Mouse (Mus musculus) kidney, embryonic 14.5 days (tissue): Measurements from ENCODE around the gene Gosr2. TPM values are rescaled to one million over a fixed set of nuclear protein-coding genes. Genes with fewer than 3 reads are reported as not detected.

Source experiments
- ATAC-seq: fragments of 200-750 bp; cut with Nextera tagmentation; 2 replicates; pipeline ENCODE4 v1.8.0; 2017; ENCODE audit warnings: moderate number of reproducible peaks, mild to moderate bottlenecking, moderate TSS enrichment, moderate library complexity; ENCODE audit not compliant: low FRiP score, low TSS enrichment
- H3K27ac ChIP-seq: fragments of 300-500 bp; sonication (generic); 2 replicates; pipeline ENCODE4 v1.5.1; 2014; ENCODE audit warnings: low read depth, mild to moderate bottlenecking, low read length, moderate library complexity, mixed read lengths
- H3K27me3 ChIP-seq: fragments of 300-500 bp; sonication (generic); 2 replicates; pipeline ENCODE4 v1.6.1; 2014; ENCODE audit warnings: mild to moderate bottlenecking, low read length; ENCODE audit not compliant: control insufficient read depth, insufficient read depth
- H3K36me3 ChIP-seq: fragments of 300-500 bp; sonication (generic); 2 replicates; pipeline ENCODE4 v1.6.1; 2014; ENCODE audit warnings: low read length, mixed read lengths; ENCODE audit not compliant: control insufficient read depth, insufficient read depth
- H3K4me1 ChIP-seq: fragments of 300-500 bp; sonication (generic); 2 replicates; pipeline ENCODE4 v1.6.1; 2014; ENCODE audit warnings: low read length, mixed read lengths; ENCODE audit not compliant: control insufficient read depth, insufficient read depth
- H3K4me2 ChIP-seq: fragments of 300-500 bp; sonication (generic); replicated peaks from 2 replicates; pipeline ENCODE4 v1.6.1; 2014; ENCODE audit warnings: low read depth, mild to moderate bottlenecking, low read length
- H3K4me3 ChIP-seq: fragments of 300-500 bp; sonication (generic); 2 replicates; pipeline ENCODE4 v1.5.1; 2014; ENCODE audit warnings: mild to moderate bottlenecking, low read length
- H3K9ac ChIP-seq: fragments of 300-500 bp; sonication (generic); 2 replicates; pipeline ENCODE4 v1.6.1; 2014; ENCODE audit warnings: low read depth, mild to moderate bottlenecking, low read length, moderate library complexity
- H3K9me3 ChIP-seq: fragments of 300-500 bp; sonication (generic); 2 replicates; pipeline ENCODE4 v1.6.1; 2016; ENCODE audit warnings: low read length; ENCODE audit not compliant: control insufficient read depth
- WGBS: fragments of 180-500 bp; shearing (Covaris S2); extraction: QIAGEN DNeasy Blood & Tissue Kit; methylation state at CpG from one replicate; pipeline ENCODE4 v1.1.7; 2014; 5-methylcytosine and 5-hydroxymethylcytosine counted together
- polyA plus RNA-seq: library from polyadenylated mRNA; unstranded; fragments of >200 nt; fragmentation: Nextera tagmentation; extraction: Ambion mirVana; gene quantifications from 2 replicates; pipeline ENCODE4 v1.2.1, GENCODE M21; 2014

Gosr2 gene
- polyA plus RNA-seq, 1 experiment from 2014 or later = 82.7 TPM

DNA sequence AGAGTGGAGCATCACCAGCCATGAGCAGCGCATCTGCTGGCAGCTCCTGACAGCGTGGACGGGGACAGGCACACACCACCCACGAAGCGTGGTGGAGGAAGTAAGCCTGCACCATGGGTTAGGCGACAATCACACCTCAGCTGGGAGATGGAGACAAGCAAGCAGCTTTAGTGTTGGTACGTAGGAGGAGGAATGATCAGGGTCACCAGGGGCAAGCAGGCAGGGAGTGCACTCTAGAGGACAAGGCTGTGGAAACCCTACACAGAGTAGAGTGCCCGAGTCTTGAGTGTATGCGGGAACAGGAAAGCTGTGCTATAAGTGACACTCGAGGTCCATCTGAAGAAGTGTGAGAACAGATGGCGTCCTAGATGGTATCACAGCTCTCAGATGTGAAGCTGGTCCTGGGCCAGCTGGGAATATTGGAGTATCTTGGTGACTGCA, 26.7 kb upstream of the Gosr2 start:
- Histone ChIP-seq H3K4me1 (peaks cover 7% of the 10 kb centered on the region), H3K27me3 (peaks cover 2% of the 10 kb centered on the region; the same call in 1 of the 2 replicates), H3K9me3 (no peaks in the 10 kb centered on the region; the same call in 1 of the 2 replicates), H3K4me2 (no peak overlapping the region), H3K36me3 (no peaks in the 10 kb centered on the region), H3K27ac (no peak overlapping the region), H3K4me3 (no peak overlapping the region), H3K9ac (no peak overlapping the region)
- no peak for ATAC-seq
- WGBS = 62% methylated on average over 11 of the region's 11 CpGs

- WGBS = 11% methylated on average over 9 of the region's 9 CpGs
- H3K9me3 ChIP-seq = no peaks in the 10 kb centered on the region; the same call in 1 of the 2 replicates
- H3K27ac ChIP-seq = no peak overlapping the region; the same call in 1 of the 2 replicates
- peak; percentile 71 for ATAC-seq
- H3K4me2 ChIP-seq = peak overlapping the region; percentile 39
- H3K9ac ChIP-seq = peak overlapping the region; percentile 28; the same call in 1 of the 2 replicates
- no peaks in the 10 kb centered on the region for H3K36me3 ChIP-seq
- H3K27me3 ChIP-seq = no peaks in the 10 kb centered on the region
- peaks cover 7% of the 10 kb centered on the region for H3K4me1 ChIP-seq
- H3K4me3 ChIP-seq = peak overlapping the region; percentile 17; the same call in 1 of the 2 replicates
Measured at GRCm38 (mm10) chr11:103722040-103722481, 24.4 kb upstream of the Gosr2 start.

- Histone ChIP-seq H3K4me3 (peak overlapping the region; percentile 17; the same call in 1 of the 2 replicates), H3K9me3 (no peaks in the 10 kb centered on the region; the same call in 1 of the 2 replicates), H3K36me3 (no peaks in the 10 kb centered on the region), H3K4me1 (peaks cover 7% of the 10 kb centered on the region), H3K4me2 (peak overlapping the region; percentile 39), H3K27me3 (no peaks in the 10 kb centered on the region), H3K9ac (peak overlapping the region; percentile 28; the same call in 1 of the 2 replicates), H3K27ac (no peak overlapping the region)
- ATAC-seq = peak; percentile 45
- 17% methylated on average over 15 of the region's 15 CpGs for WGBS
Measured at GRCm38 (mm10) chr11:103721468-103722039, 23.9 kb upstream of the Gosr2 start.

GRCm38 (mm10) chr11:103719436-103719835, 21.7 kb upstream of the Gosr2 start:
- H3K27ac ChIP-seq = no peak overlapping the region
- peaks cover 7% of the 10 kb centered on the region for H3K4me1 ChIP-seq
- H3K9me3 ChIP-seq = no peaks in the 10 kb centered on the region
- no peak for ATAC-seq
- 84% methylated on average over 5 of the region's 5 CpGs for WGBS
- no peak overlapping the region for H3K4me3 ChIP-seq
- no peak overlapping the region for H3K4me2 ChIP-seq
- H3K9ac ChIP-seq = no peak overlapping the region
- no peaks in the 10 kb centered on the region for H3K27me3 ChIP-seq
- no peaks in the 10 kb centered on the region for H3K36me3 ChIP-seq

DNA sequence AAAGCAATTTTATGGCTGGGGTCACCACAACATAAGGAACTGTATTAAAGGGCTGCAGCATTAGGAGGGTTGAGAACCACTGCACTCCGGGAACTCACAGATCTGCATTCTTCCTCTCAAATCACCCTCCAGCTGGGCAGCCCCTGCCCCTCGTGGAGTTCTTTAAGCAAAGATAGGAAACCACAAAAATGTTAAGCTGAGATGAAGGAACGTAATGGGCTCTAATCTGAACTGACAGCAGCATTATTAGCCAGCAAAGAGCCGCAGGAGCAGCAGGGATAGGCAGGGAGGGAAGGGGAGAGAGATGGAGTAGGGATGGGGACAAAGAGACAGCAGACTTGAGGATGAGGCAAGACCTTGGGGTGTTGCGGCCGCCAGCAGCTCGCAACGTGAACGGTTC, 19.3 kb upstream of the Gosr2 start:
- H3K9ac ChIP-seq = no peak overlapping the region
- H3K9me3 ChIP-seq = no peaks in the 10 kb centered on the region
- H3K4me3 ChIP-seq = no peak overlapping the region
- H3K27ac ChIP-seq = no peak overlapping the region
- H3K4me2 ChIP-seq = no peak overlapping the region
- WGBS = 66% methylated on average over 9 of the region's 9 CpGs
- H3K4me1 ChIP-seq = peaks cover 10% of the 10 kb centered on the region; the same call in 1 of the 2 replicates
- no peaks in the 10 kb centered on the region for H3K36me3 ChIP-seq
- no peak for ATAC-seq
- no peaks in the 10 kb centered on the region for H3K27me3 ChIP-seq

DNA sequence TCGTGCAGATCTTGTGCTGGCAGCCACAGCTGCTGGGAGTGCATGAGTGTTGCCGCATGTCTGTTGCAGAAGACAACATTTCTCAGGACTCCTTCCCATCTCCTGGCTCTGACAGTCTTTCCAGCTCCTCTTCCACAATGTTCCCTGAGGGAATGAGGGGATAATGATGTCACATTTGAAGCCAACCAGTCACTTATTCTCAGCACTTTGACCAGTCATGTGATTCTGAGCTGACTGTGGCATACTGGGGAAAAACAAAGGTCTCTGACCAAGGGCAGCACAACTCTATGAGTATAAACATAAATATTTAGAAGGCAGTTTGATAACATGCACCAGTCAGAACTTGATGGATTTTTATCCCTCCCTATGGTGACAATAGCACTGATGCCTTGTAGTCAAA, 16.4 kb upstream of the Gosr2 start:
- 87% methylated on average over 2 of the region's 2 CpGs for WGBS
- no peaks in the 10 kb centered on the region for H3K36me3 ChIP-seq
- ATAC-seq = no peak
- no peak overlapping the region for H3K9ac ChIP-seq
- H3K27me3 ChIP-seq = no peaks in the 10 kb centered on the region
- H3K4me2 ChIP-seq = no peak overlapping the region
- H3K9me3 ChIP-seq = no peaks in the 10 kb centered on the region
- H3K4me3 ChIP-seq = no peak overlapping the region
- H3K27ac ChIP-seq = no peak overlapping the region
- 0 out of 2 replicates have a peak, but pooled peaks cover 4% of the 10 kb centered on the region for H3K4me1 ChIP-seq

DNA sequence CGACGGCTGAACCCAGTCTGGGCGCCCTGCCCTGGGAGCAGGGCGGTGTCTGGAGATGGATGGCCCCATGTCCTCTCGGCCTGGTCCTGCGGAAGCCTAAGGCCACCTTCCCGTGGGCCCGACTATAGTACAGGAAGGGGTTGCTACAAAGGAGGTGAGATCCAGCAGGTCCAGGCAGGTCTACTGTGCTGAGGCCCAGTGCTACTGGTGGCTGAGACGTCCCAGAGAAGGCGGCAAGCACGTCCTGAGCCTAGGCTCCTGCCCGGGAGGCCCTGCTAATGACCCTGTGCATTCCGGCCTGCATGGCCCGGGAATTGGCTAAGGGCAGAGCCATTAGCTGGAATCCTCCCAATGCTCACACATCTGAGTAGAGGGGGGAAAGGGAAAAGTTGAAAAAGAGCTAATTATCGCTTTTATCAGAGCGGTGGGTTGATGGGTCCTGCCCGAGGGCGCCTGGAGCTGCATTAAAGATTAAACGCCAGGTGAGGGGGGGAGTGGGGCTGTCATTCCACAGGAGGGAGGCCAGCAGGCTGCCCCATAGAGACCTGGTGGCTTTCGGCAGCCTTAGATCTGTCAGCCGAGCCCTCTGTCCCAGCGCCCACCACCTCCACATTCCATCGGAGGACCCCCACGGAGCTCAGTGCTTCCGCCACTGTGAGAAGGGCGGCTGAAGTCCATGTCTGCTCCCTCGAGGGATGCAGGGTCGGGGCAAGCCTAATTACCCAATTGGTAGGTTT, 14.3 kb upstream of the Gosr2 start:
- no peak overlapping the region for H3K9ac ChIP-seq
- peak overlapping the region; percentile 24; the same call in 1 of the 2 replicates for H3K27ac ChIP-seq
- peak; percentile 84 for ATAC-seq

GRCm38 (mm10) chr11:103709982-103710381, 12.3 kb upstream of the Gosr2 start:
- H3K27me3 ChIP-seq = no peaks in the 10 kb centered on the region
- H3K4me3 ChIP-seq = no peak overlapping the region
- no peak for ATAC-seq
- no peak overlapping the region for H3K9ac ChIP-seq
- 67% methylated on average over 1 of the region's 1 CpGs for WGBS
- no peak overlapping the region for H3K27ac ChIP-seq
- no peaks in the 10 kb centered on the region for H3K36me3 ChIP-seq
- no peaks in the 10 kb centered on the region for H3K9me3 ChIP-seq
- H3K4me2 ChIP-seq = no peak overlapping the region
- H3K4me1 ChIP-seq = 0 out of 2 replicates have a peak, but pooled peaks cover 4% of the 10 kb centered on the region

More for the DNA sequence above, 14.3 kb upstream of the Gosr2 start:
- H3K4me3 ChIP-seq = no peak overlapping the region
- 31% methylated on average over 28 of the region's 28 CpGs for WGBS
- H3K4me1 ChIP-seq = 0 out of 2 replicates have a peak, but pooled peaks cover 4% of the 10 kb centered on the region
- no peak overlapping the region; the same call in 1 of the 2 replicates for H3K4me2 ChIP-seq
- no peaks in the 10 kb centered on the region for H3K27me3 ChIP-seq
- H3K9me3 ChIP-seq = no peaks in the 10 kb centered on the region
- no peaks in the 10 kb centered on the region for H3K36me3 ChIP-seq

DNA sequence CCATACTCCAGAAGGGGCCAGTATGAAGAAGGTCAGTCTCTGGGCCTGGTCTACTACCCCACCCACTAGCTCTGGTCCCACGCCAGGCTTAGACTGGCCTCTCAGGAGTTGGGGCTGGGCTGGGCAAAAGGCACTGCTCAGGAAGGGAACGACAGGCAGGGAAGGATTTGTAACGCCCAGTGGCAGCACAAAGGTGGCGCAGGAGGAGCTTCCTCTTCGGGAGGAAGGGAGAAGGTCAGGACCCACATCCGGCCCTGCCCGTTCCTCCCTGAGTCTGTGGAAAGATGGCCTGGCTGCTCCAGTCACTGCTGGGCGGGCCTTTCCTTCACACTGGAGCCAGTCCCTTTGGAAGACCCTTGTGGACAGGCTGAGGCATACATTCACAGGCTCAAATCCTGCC, 9.3 kb upstream of the Gosr2 start:
- no peak overlapping the region for H3K27ac ChIP-seq
- no peak overlapping the region for H3K4me2 ChIP-seq
- no peak overlapping the region for H3K4me3 ChIP-seq
- no peak overlapping the region for H3K9ac ChIP-seq
- no peaks in the 10 kb centered on the region for H3K9me3 ChIP-seq
- no peaks in the 10 kb centered on the region for H3K4me1 ChIP-seq
- 49% methylated on average over 8 of the region's 8 CpGs for WGBS
- H3K27me3 ChIP-seq = no peaks in the 10 kb centered on the region
- peak; percentile 26; the same call in 1 of the 2 replicates for ATAC-seq
- no peaks in the 10 kb centered on the region for H3K36me3 ChIP-seq
